Mouse (Mus musculus): ENCODE measurements around the gene Hs6st2.

Hs6st2 gene

GRCm38 (mm10) chrX:51581704-51582103 lies 100.0 kb downstream of the Hs6st2 start:
- DNase-seq = no peak

- DNase-seq = no peak
These were observed 119.8 kb downstream of the Hs6st2 start for GRCm38 (mm10) chrX:51561880-51562279.

GRCm38 (mm10) chrX:51539626-51540025 lies 142.0 kb downstream of the Hs6st2 start:
- DNase-seq = no peak

DNA sequence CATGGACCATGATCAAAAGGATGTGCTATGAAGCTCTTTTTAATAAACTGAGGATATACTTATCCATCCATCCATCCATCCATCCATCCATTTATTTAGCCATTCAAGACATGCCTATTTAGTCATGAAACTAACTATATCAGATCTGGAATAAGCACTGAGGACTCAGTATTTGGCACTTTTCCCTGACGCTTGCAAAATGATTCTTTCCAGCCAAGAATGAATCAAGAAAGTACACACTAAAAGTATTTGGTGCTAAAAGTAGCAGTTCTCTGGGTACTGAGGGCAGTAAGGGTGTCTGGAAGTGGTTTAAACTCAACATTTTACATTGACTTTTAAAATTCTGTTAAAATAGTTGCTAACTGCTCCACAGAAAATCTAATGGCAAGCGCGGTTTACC lies 144.6 kb downstream of the Hs6st2 start:
- no peak for DNase-seq

- peak; percentile 1 for DNase-seq
These were observed 146.4 kb downstream of the Hs6st2 start for GRCm38 (mm10) chrX:51535226-51535625.

GRCm38 (mm10) chrX:51531136-51531535 lies 150.5 kb downstream of the Hs6st2 start:
- no peak for DNase-seq

DNA sequence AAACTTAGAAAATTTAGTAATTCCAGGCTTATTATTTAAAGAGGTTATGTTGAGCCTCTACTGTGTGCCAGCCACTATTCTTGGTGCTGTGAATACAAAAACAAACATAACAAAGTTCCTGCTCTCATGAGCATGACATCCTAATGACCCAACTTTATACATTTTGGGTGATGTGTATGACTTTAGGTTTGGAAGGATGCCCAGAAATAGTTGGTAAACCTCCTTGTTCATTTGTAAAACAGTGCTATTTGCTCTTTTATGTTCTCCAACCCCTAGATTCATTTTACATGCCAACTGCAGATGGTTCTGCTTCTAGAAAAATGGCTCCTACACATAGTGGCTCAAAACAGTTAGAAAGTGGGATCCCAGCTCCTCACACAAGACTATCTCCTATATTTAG lies 153.1 kb downstream of the Hs6st2 start:
- no peak for DNase-seq

DNA sequence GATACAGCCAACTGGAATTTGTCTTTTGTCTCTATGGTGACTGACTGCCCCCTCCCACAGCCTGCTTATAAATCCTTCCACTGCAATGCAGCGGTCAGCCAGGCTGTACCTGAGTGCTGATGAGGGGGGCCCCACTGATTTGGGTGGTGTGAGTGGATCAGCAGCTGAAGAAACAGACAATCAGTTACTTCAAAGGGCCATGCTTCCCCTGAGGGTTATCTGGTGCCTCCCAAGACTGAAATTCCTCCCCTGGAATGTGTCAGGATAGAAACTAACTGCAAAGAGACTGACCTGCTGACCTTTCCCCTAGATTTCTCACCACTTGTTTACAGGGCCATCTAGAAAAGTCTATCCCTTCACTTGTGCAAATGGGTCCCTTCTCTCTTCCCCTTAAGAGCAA lies 166.8 kb downstream of the Hs6st2 start:
- DNase-seq = no peak

DNA sequence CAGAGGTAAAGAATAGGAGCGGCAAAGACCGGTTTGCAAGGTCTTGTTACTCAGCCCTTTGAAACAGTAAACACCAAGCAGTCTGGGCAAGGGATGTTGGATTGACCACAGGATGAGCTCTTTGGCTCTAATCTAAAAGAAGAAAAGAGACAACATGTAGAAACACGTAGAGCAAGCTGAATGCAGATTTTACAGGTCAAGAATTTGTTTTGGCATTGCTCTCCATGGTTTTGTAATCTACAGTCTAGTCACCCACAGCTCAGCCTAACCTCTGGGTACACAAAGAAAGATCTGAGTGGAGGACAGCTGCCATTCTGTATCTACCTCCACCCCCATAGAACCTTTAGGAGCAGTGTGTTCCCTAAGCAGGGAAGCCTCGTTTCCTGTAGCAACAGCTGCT lies 175.1 kb downstream of the Hs6st2 start:
- no peak for DNase-seq

GRCm38 (mm10) chrX:51505691-51506090 lies 176.0 kb downstream of the Hs6st2 start:
- DNase-seq = no peak

- DNase-seq = no peak
These were observed 177.7 kb downstream of the Hs6st2 start for GRCm38 (mm10) chrX:51503781-51504471.

- DNase-seq = no peak
These were observed 183.8 kb downstream of the Hs6st2 start for GRCm38 (mm10) chrX:51497831-51498230.

- no peak for DNase-seq
These were observed 193.3 kb downstream of the Hs6st2 start for GRCm38 (mm10) chrX:51488374-51488773.

DNA sequence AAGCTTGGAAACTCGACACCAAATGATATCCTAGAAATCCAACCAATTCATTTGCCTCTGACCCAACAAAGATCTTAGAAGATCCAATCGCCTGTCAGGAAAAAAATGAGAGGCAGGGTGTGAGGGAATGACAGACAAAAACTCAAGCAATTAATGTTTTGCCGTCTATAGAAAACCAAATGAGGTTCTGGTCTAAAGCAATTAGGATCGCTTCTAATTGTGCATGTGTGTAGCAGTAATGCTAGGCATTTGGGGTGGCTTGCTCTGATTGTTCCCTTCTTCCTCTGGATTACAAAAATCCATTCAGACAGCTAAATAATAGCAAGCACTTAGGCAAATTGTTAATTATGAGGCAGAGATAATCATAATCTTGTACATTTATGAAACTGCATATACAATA lies 212.2 kb downstream of the Hs6st2 start:
- no peak for DNase-seq

- no peak for DNase-seq
These were observed 220.2 kb downstream of the Hs6st2 start for GRCm38 (mm10) chrX:51461413-51461812.

- no peak for DNase-seq
These were observed 238.3 kb downstream of the Hs6st2 start for GRCm38 (mm10) chrX:51443366-51443765.

DNA sequence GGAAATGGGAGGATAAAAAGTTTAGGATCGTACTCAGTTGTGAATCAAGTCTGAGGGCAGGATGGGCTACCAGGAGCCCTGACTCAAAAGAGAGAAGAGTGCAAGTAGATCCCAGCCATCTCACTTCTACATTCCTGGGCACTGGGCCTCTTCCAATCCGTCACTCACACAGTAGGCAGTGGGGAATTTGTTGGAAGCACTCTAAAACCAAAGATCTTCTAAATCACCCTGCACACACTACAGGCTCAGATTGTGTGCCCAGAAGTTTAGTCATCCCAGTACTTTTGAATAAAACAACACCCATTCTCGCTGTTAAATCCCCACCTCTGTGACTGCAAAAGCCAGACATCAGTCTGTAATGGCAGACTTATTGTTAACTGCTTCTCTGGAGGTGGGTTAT lies 249.9 kb downstream of the Hs6st2 start:
- DNase-seq = no peak

- DNase-seq = no peak
These were observed 256.6 kb downstream of the Hs6st2 start for GRCm38 (mm10) chrX:51425031-51425430.

GRCm38 (mm10) chrX:51410289-51410688 lies 271.4 kb downstream of the Hs6st2 start:
- no peak for DNase-seq

GRCm38 (mm10) chrX:51397457-51397856 lies 284.2 kb downstream of the Hs6st2 start:
- DNase-seq = no peak

- peak; percentile 81 for DNase-seq
These were observed 307.0 kb downstream of the Hs6st2 start for GRCm38 (mm10) chrX:51374670-51375069.

DNA sequence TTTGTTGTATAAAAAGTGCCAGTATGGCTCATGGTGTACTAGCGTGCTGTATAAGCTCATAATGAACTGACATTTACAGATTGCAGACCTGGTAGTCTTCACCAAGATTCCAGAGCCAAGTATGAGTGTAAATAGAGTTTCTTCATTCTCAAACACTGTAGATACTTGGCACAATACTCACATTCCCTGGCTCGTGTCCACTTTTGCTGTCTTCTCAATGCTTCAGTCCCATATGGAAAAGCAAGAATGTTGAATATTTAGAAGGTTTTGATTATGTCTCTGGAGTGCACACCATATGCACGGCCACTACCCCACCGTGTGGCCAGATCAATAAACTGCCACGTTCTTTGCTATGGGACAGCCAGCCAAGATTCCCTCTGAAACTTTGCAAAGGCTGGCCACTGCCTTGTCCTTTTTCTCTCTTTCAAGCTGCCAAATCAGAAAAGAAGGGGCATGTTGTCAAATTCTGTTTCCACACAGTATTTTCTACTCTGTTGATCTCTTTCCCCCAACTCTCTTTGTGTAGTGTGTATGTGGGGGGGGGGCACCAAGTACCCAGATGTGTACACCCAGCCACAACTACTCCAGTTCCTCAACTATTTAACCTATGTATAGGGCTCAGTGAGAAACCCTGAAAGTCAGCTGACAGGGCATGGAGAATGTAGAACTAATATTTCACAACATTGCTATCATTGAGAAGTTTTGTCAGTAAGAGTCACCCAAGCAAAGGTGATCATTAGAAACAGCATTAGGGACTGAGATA lies 309.0 kb downstream of the Hs6st2 start:
- DNase-seq = peak; percentile 52

- DNase-seq = no peak
These were observed 332.0 kb downstream of the Hs6st2 start for GRCm38 (mm10) chrX:51349682-51350081.

DNA sequence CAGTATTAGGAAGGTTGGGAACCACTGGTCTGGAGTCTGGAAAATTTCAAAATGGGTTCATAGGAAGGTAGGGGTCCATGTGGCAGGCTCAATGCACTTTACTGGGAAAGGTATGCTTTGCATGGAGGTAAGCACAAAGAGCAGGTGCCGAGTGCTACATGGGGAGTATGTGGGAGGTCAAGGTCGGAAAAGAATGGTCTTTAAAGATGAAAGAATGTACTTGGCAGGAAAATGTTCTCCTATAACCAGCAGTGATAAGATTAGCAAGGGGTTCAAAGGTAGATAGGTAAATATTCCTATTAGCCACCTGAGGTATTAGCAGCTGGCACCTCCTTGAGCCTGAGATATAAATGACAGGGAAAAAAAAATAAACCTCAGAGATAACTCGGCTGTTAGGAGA lies 338.1 kb downstream of the Hs6st2 start:
- no peak for DNase-seq

Measured in right cerebral cortex, postnatal 4 days (tissue).